Mouse (Mus musculus) monocyte, adult 2 months (primary cell): ENCODE results near the gene Gtf2a1l.
A peak's percentile ranks its signal among the peaks of the same experiment; 100 is the strongest.

ENCODE experiments used
- DNase-seq, 2 experiments: peaks; one replicate each; pipeline ENCODE4 v3.0.0; 2022; ENCODE audit warnings: low spot score in 2 of 2, low read depth in 1 of 2

The Gtf2a1l gene

GRCm38 (mm10) chr17:88668452-88668851 is at the start of gene Gtf2a1l:
Gene Gtf2a1l, plus strand, starts transcription at chr17:88668660.
- DNase-seq, result no peak

GRCm38 (mm10) chr17:88620935-88621334 is 47.5 kb upstream of the Gtf2a1l start:
- DNase-seq, result no peak

DNA sequence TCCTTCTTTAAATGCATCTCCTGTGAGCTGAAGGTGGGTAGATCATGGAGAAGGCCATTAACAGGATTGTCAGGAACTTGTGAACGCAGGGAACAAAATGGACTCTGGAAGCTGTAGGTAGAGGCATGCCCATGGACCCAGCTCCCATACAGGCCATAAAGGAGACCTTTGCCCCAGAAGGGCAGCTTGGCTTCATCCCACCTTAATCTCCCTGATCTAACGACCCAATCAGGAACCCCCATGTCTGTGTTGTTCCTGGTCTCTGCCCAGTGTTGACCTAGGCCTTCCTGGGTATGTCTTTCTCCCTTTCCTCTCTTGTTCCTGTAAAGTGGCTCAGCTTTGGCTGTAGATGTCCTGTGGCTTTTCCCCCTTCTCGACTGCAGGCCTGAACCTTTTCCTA is 47.1 kb upstream of the Gtf2a1l start:
- DNase-seq, result no peak

DNA sequence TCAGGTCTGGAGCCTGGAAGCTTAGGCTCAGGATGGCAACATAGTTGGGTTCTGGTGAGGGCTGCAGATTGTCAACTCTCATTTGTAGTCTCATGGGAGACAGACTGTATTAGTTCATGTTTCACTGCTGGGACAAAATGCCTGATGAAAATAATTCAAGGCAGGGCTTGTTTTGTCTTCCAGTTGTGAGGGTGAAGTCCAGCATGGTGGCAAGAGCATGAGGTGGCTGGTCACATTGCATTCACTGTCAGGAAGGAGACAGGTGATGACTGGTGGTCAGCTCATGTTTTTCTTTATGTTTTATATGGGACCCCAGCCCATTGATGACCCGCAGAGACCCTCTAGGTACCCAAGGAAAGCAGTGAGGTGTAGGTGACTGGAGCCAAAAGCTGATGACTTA is 45.7 kb upstream of the Gtf2a1l start:
- no peak for DNase-seq

- no peak for DNase-seq
These were observed 44.1 kb upstream of the Gtf2a1l start for GRCm38 (mm10) chr17:88624386-88624785.

DNA sequence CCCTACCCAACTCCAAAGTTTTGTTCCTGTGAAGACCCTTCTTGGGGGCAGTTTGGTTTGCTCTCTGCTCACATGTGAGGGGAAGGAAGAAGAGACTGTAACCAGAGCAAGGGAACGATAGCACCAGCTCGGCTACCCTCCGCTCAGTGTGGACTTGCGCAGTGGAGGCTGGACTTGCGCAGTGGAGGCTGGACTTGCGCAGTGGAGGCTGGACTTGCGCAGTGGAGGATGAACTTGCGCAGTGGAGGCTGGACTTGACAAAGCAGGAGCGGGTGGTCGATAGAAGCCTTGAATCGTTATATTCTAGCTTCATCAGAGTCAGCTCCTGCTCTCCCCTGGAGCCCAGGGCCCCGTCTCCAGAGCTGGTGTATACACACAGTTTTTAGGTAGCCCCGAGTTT is 43.1 kb upstream of the Gtf2a1l start:
- DNase-seq, result no peak

DNA sequence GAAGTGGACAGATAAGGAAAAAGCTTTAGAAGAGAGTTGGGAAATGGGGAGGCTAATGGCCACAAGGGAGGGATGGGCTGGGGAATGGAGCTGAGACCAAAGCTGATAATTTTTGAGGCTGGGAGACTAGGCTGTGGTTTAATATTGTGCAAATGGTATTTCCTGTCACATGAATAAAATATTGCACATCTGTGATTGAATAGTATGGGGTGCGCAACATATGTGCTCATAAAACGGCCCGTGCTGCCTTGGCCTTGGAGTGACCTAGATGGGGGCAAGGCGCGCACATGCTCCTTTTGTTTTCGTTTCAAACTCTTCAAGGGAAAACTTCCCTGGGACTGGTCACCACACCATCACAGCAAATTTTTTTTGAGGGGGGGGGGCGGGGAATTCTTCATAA is 42.5 kb upstream of the Gtf2a1l start:
- no peak for DNase-seq

GRCm38 (mm10) chr17:88626347-88626811 is 42.1 kb upstream of the Gtf2a1l start:
- DNase-seq, result no peak

DNA sequence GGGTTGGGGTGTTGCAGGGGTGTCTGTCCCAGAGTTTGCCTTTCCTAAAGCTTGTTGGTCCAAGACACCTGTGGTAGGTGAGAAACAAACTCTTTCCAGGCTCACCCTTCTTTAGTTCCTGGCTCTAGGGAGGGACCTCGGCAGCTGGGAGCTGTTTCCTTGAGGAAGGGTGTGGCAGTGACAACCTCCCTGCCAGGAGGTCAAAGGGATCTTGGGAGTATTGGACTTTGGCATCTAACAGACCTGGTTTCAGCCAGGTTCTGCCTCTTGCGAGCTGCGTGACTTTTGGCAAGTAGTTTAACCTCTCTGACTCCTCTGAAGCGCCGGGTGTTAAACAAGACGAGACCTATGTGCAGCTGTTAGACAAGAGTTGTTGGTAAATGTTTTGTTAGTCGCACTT is 41.3 kb upstream of the Gtf2a1l start:
- no peak for DNase-seq

- DNase-seq, result no peak
These were observed 39.6 kb upstream of the Gtf2a1l start for GRCm38 (mm10) chr17:88628676-88629380.

DNA sequence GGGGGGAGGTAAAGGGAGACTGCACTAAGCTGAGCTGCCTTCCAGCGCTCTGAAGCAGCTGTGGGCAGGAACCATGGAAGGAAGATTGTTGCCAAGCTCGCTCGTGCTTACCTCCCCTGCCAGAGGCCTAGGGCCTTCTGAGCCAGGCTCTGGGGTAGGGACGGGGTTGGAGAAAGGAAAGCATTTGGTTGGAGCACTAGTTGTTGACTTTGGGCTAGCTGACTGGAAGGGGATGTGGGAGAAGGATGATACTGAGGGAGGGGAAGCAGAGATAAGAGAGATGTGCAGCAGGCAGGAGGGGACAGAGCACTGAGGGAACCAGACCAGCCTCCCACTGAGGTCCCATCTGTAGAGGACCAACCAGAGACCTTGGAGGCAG is 39.1 kb upstream of the Gtf2a1l start:
- DNase-seq, result no peak

DNA sequence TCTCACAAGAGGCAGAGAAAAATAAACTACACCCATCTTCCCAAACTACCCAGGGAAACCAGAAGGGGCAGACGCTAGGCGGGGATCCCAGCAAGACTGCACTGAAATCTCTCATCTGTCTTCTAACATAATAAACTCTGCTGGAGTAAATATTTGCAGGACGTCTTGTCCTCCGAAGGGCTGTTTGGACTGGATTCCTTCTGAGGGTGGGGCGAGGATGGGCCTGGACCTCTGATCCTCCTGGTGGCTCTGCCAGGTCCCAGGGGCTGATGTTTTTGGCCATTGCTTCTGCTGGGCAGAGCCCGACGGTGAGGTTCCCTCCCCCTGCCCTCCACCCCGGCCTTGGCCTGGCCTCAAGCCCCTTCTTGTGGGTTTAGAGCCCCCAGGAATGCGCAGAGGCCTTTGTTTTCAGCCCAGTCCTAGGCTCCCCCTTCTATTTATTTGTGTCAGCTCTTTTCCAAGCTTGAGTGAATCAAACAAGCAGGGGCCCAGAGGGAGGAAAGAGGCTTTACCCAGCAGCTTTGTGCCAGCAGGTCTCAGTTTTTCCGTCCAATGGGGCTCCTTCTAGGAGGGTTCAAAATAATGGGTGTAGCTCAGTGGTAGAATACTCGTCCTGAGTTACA is 38.4 kb upstream of the Gtf2a1l start:
- no peak for DNase-seq

GRCm38 (mm10) chr17:88630554-88630948 is 37.9 kb upstream of the Gtf2a1l start:
- DNase-seq, result no peak

DNA sequence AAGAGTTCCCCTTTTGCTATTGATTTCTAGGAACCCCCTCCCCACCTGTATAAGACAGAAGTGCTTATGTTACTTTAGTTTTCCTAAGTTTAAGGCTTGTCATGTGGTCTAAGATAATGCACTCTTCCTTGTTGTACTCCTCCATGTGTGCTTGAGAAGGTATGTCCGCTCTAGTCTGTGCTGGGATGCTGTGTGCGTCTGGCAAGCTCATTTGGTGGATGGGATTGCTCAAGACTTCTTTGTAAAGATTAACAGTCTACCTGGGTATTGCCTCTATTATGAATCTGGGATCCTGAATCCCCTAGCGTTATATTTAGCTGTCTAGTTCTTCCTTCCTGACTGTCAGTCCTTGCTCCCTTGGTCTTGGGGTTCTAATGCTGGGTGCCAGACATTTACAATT is 35.8 kb upstream of the Gtf2a1l start:
- no peak for DNase-seq

DNA sequence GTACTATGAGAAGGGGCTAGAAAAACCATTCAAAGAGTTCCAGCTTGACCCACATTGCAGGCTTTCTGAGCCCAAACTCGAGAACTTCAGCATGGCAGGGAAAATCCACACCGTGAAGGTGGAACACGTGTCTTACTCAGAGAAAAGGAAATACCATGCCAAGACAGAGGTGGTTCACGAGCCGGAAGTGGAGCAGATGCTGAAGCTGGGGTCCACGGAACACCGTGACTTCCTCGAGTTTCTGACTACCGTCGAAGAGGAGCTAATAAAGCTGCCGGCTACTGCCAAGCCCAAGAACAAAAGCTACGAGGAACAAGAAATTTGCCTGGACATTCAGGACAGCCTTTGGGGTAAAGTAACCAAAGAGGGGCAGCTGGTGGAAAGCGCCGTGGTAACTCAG is 32.4 kb upstream of the Gtf2a1l start:
- DNase-seq, result no peak

DNA sequence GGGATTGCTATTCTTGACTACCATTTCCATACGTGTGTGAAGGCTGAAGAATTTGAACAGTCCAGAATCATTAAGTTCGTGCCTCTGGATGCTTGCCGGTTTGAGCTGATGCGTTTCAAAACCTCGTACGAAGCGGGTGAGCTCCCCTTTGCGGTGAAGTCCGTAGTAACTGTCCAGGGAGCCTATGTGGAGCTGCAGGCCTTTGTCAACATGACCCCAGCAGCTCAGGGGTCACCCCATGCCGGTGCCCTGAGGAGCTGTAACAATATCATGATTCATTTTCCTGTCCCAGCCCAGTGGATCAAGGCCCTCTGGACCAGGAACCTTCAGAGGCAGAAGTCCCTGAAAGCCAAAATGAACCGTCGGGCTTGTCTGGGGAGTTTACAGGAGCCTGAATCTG is 31.9 kb upstream of the Gtf2a1l start:
- no peak for DNase-seq

GRCm38 (mm10) chr17:88641012-88641411 is 27.4 kb upstream of the Gtf2a1l start:
- peak in 1 of 2 experiments; percentile 14 for DNase-seq

GRCm38 (mm10) chr17:88641836-88642235 is 26.6 kb upstream of the Gtf2a1l start:
- no peak for DNase-seq

GRCm38 (mm10) chr17:88644876-88645275 is 23.6 kb upstream of the Gtf2a1l start:
- DNase-seq, result no peak

DNA sequence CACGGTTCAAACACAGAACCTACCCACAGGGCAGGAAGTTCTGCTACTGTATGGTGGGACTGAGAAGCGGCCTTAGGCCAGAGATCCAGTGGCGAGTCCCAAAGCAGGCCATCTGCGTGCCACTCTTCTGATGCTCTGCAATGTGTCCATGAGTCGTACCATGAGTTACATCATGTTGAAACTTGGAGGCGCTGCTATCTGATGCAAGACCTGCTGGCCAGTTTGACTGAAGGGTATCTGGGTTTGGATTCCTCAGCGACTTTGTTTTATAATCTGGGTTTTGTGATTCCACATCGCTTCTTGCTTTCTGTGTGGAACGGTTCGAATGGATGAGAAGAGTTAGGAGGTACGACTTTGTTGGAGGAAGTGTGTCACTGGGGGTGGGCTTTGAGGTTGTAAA is 23.2 kb upstream of the Gtf2a1l start:
- no peak for DNase-seq

DNA sequence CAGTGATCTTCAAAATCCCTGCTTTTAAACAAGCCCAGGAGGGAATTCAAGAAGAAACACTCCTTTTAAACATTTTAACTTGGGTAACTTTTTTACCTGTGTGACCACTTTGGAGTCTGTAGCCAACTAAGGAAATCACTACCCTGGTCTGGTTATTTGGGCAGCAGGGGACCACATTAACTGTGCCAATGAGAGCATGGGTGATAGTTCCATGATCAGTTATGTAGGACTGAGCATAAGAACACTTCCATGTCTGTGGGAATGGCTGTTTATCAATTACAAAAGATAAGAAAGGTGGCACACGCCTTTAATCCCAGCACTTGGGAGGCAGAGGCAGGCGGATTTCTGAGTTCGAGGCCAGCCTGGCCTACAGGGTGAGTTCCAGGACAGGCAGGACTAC is 21.3 kb upstream of the Gtf2a1l start:
- no peak for DNase-seq

DNA sequence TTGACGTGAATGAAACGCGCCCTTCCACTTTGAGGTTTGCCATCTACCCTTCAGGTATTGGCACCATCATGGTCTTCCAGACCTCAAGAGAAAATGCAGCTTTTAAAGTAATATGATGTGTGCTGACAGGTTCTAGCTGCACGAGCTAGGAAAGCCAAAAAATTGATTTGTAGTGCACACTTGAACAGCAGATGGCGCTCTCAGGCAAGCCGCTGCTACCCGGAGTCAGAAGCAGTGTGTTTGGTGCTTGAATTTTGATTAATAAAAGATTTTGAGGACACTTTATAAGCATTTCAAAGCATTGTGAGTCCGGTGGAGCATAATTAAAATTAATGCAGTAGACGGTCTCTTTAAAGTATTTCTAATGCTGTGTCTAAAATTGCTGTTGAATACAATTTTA is 16.4 kb upstream of the Gtf2a1l start:
- DNase-seq, result peak in 1 of 2 experiments; percentile 3
